Mouse (Mus musculus) CD4-positive, CD25-positive, alpha-beta regulatory T cell, adult 2 months (primary cell): ENCODE measurements around the gene Car12.
"Not testable (repeated sequence)": the region's sequence is repeated elsewhere in the genome, so short reads cannot be mapped to it uniquely, and the experiment has no call there.

Source experiments
- DNase-seq: peaks from one replicate; pipeline ENCODE4 v3.0.0-alpha.2; 2012; ENCODE audit warnings: low read depth, low spot score

Car12 gene

DNA sequence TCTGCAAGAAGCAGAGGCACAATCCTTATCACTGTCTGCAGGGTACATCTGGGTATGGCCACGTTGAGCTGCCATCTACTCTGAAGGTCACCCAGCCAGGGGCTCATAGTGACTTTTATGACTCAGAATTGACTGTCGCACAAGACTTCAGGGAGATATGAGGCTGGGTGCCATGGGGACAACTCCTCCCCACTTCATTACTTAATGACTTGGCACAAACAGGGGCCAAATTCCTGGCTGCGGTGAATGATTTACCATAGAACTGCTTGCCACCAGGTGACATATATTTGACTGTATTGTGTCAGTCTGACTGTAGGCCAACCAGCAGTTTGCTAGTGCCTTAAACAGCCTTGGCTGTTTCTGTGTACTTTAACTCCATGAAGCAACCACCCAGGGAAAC, 55.8 kb downstream of the Car12 start:
- no peak for DNase-seq

DNA sequence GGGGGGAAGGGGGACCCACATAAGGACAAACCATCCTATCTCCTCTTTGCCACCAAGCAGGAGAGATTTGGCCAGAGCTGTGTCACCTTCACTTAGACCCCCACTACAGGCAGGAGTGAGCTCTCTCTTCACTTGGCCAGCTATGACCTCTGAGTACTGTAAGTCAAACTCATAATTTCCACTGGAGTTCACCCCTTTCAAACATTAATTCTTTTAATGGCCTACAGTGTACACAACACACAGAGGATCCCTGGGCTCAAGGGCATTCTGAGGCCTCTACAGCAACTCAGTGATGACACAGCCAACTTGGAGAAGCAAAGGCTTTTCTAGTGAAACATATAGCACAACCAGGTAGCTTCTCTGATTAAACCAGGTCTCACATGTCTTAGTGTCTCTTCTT, 57.2 kb downstream of the Car12 start:
- DNase-seq, result no peak

DNA sequence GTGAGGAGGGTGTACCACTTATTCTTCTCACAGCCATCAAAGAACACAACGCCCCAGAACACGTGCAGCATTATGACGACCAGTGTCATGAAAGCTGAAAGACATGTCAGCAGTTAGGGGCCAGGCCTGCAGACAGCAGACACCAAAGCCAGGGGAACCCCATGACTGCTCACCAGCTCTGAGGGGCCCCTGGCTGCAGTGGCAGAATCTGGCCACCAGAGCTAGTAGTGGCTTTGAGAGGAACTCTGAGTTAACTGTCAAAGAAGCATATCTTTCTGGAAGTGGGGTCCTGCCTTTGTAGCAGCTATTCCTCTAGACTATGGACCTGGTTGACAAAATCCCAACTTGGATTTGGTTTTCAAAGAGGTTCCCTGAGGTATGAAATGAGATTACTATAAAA, 71.1 kb downstream of the Car12 start:
- DNase-seq, result peak; percentile 45

DNA sequence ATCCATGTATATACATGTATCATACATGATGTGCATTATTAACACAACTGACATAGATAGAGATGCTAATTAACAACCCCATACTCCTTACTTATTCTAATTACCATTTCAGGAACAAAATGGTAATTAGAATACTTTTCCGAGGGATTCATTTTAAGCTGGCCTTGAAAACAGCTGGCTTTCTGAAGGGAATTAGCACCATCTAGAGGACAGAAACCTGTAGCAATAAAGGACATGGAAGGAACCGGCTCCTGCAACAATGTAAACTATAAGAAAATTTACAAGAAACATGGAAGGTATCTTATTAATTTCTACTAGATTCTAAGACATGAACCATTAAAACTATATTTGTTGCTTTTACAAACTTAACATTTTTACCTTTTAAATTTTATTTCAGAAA, 74.3 kb downstream of the Car12 start:
- peak; percentile 66 for DNase-seq

DNA sequence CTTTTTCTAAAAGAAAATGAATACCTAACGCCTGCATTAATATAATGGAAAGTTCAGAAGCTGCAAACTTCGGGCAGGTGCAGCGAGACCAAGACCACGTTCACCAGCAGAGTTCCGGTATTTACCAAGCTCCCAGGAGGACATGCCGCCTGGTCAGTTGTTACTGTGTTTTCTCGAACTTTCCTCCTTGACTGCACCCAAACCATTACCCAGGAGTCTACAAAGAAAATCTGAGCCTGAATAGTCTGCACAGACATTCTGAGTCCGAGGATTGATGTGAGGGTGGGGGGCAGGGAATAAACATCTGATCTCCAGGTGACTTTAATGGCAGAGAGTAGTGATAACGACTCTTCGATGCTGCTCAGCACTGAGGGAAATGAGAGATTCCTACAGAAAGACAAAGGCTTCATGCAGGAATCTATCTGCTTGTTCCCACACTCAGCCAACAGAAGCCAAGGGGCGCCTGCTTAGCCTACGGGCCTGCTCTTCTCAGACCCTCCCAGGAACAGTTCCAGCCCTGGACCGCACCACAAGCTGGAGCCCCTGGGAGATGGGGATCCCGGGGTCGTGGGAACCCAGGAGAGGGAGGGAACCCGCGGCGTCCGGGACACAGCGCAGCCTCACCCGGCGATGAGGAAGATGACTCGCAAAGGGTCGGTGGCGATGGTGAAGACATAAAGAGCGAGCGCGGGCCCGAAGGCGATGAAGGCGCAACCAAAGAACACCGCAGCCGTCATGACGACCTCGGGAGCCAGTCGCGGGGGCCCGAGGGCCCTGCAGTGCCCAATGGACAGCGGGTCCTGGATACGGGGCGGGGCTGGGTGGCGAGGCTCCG, 81.4 kb downstream of the Car12 start:
- no peak for DNase-seq

DNA sequence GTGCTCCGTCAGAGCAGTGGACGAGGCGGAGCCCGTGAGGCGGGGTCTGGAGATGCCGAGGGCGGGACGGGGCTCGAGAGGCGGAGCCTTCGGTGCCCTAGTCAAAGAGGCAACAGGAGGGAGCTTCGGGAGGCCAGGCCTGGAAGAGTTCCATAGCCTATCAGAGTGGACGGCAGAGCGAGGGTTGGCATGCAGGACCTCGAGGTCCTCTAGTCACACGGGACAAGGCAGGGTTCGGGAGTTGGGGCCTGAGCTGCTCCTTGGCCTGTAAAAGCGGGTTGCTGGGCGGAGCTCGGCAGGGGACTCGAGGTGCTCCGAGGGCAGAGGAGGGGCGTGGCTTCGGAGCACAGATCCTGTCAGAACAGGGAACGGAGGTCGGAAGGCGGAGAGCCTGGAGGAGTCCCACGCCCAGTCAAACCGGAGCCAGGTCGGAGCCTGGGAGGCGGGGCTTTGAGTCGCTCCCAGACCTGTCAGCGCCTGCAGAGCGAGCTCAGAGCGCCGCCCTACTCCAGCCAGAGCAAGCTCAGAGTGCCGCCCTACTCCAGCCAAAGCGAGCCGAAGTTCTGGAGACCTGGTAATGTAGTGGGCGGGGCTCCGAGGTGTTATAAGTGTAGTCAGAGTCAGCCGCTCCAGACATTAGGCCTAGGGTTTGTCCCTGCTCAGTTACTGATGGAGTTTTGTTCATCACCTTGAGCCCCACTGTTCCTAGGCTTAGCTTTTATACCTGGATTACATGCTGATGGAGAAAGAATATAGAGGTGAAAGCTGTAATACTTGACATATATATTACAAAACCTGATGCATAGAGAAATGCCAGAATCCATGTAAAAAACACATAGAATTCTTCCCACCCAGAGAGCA, 82.2 kb downstream of the Car12 start, which contains the start of gene Aph1b:
Gene Aph1b, minus strand, starts transcription at position 27 of the 861 bp plus-strand sequence.
- peak; percentile 97 for DNase-seq

DNA sequence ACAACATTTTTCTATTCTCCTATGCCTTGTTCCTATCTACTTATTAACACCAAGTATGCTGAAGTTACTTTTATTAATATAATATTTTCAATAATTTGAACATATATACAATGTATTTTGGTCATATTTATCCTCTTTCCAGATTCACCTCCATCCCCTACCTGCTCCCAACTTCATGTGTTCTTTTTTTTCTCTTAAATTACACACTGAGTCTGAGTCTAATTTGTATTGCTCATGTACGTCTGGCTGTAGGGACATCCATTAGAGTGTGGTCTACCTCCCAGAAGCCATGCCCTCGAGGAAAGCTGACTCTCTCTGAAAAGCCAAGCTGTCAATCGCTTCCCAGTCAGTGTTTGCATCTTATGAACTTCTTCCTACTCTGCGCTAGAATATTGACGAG, 83.3 kb downstream of the Car12 start, which contains the start of gene Gm10647:
Gene Gm10647, plus strand, starts transcription at position 301 of the 400 bp plus-strand sequence.
- no peak for DNase-seq

DNA sequence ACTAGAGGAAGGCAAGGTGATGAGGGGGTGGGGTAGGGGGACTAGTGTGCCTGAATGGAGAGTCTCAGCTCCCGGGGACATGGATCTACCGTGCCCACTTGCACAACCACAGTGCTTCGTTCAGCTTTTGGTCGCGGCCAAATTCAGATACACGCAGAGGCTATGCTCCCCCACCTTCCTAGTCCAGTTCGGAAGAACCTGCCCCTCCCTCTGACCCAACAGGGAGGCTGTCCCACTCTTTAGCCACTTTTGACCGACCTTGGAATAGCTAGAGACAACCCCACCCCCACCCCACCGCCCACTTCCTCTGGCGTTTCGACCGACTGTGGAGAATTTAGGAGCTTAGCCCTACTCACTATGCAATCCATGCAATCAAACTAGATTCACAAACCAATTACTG, 88.5 kb downstream of the Car12 start:
- no peak for DNase-seq

DNA sequence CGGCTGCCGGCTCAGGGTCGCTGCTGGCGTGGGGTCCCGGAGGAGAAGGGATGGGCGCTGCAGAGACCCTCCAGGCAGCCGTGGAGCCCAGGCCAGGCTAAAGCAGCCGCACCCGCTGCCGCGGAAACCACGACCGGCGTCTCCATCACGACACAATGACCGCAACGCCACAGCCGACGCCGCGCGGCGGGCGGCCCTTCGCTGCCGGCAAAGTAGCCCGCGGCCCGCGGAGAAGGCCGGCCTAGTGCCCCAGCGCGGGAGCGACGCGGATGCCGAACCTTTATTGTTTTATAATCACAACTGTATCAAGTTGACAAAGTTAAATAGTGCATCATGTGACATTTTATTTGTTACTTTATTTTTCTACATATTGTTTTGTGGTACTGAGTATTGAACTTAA, 92.5 kb downstream of the Car12 start:
- DNase-seq, result not testable (repeated sequence)

DNA sequence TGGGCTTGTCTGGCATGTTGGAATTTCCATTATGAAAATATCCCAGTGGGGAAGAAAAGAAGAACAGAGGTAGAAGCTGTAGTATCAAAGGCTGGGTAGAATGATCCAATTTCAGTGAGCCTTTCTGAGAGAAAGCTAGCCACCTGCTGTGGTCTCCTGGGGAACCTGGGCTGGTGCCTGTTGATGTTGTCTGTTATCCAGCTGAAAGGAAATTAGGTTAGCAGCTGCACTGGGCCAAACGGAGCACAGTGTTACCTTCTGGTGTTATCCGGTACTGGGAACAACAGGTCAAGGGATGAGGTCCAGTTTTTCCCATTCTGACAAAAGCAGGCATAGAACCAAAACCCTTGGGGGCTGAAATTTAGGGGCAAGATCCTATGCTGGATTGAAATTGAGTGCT, 99.9 kb downstream of the Car12 start:
- no peak for DNase-seq
